Comparison of ENCODE assay signal across 20 mouse cellular contexts in the genomic region with DNA sequence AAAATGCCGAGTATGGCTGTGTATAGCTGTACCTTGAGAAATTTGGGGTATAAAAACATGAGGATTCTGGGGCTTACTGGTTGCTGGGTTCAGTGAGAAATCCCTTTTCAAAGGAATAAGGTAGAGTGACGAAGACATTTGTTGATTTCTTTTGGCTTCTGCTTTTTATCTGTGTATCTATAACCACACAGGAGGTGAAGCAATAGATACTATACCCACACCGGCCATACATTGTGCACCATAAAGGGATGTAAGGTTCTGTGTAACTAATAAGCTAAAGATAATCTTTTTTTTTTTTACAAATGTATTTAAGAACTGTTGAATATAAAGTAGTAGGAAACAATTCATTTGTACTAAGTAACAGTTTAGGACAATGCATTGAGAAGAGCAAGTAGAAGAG. TPM values are rescaled to one million over a fixed set of nuclear protein-coding genes. Genes with fewer than 3 reads are reported as not detected.
DNase-seq lines count a peak whose midpoint lies in the region; ATAC-seq lines count a peak whose summit lies in the region.
"Had no signal": no experiment of that assay in that cellular context is flagged by ENCODE, and none has a peak within 500 bp of the region (broad histone marks: within the 10 kb centered on the region; RNA-seq: fewer than 3 reads in every experiment).

No protein-coding gene starts in this region.

- ATAC-seq in common myeloid progenitor, adult 5-6 weeks (replicated peaks; ENCODE audit: low read depth, poor library complexity, severe bottlenecking) = peak; percentile 31; the same call in 1 of the 2 replicates
- ATAC-seq in megakaryocyte, adult 5-6 weeks (ENCODE audit: poor library complexity, severe bottlenecking) = peak; percentile 56
- ATAC-seq: activated CD4-positive, CD25-positive, alpha-beta regulatory T cell, adult 4 months; forebrain, embryonic 13.5 days; forebrain, embryonic 15.5 days; forebrain, postnatal 0 days; Patski had no signal

- peak; percentile 80 for DNase-seq in 416B (ENCODE audit: low read depth)
- DNase-seq in right cerebral cortex, adult 18-20 months = no peak
- no peak for DNase-seq in cerebellum, adult 18-20 months
- DNase-seq in lung, postnatal 25 days (ENCODE audit: low spot score) = no peak
- DNase-seq: adrenal gland, adult 8-10 months; adrenal gland, postnatal 14 days; adrenal gland, postnatal 36 days; cerebellum, adult 11-12 months; cerebellum, adult 8-10 months; cerebellum, adult 9-11 months; cerebellum, postnatal 14 days; cerebellum, postnatal 36 days; forebrain, postnatal 0 days had no signal

RNA-seq across cellular contexts. Expression of a gene that starts 2.2 kb away (rescaled TPM):
- 144 and 147 TPM in 2 replicates for total RNA-seq in common myeloid progenitor, adult 5-6 weeks (2017)
- total RNA-seq in megakaryocyte, adult 5-6 weeks (2015) = 186 and 191 TPM in 2 replicates
- 76.1 and 82.0 TPM in 2 replicates for total RNA-seq in megakaryocyte, adult 5-6 weeks (2017)
- total RNA-seq: ES-E14 had no signal

RNA-seq across cellular contexts. Expression of a gene that starts 35.8 kb away (rescaled TPM):
- total RNA-seq in common myeloid progenitor, adult 5-6 weeks (2017) = not detected in 2 replicates
- total RNA-seq in megakaryocyte, adult 5-6 weeks (2015) = not detected in 2 replicates
- total RNA-seq in megakaryocyte, adult 5-6 weeks (2017) = not detected in 2 replicates
- total RNA-seq: ES-E14 had no signal
